Mouse (Mus musculus) liver, adult 2 months (tissue): Measurements from ENCODE around the gene Il4. TPM values are rescaled to one million over a fixed set of nuclear protein-coding genes. Genes with fewer than 3 reads are reported as not detected.
A peak's percentile ranks its signal among the peaks of the same experiment; 100 is the strongest.

Source experiments
- DNase-seq: peaks from one replicate; pipeline ENCODE4 v3.0.0-alpha.2; 2011; ENCODE audit warnings: low read depth, low spot score; ENCODE audit errors: extremely low read depth
- H3K27ac ChIP-seq: fragments of 200-500 bp; replicated peaks from 2 replicates; pipeline ENCODE4 v1.5.1; 2012; ENCODE audit warnings: low read depth, mild to moderate bottlenecking, control low read depth, inconsistent platforms, low read length; ENCODE audit not compliant: insufficient read depth
- H3K27me3 ChIP-seq: fragments of 200-500 bp; 2 replicates; pipeline ENCODE4 v1.6.1; 2012; ENCODE audit warnings: mild to moderate bottlenecking, moderate library complexity, low read length, inconsistent platforms; ENCODE audit not compliant: control insufficient read depth, insufficient read depth
- H3K36me3 ChIP-seq: fragments of 200-500 bp; 2 replicates; pipeline ENCODE4 v1.6.1; 2012; ENCODE audit warnings: low read length, inconsistent platforms; ENCODE audit not compliant: control insufficient read depth, insufficient read depth
- H3K4me1 ChIP-seq: fragments of 200-500 bp; 2 replicates; pipeline ENCODE4 v1.6.1; 2011; ENCODE audit warnings: low read length; ENCODE audit not compliant: control insufficient read depth, insufficient read depth
- H3K4me3 ChIP-seq: fragments of 200-500 bp; 2 replicates; pipeline ENCODE4 v1.5.1; 2011; ENCODE audit warnings: low read depth, mild to moderate bottlenecking, control low read depth, low read length, moderate library complexity; ENCODE audit not compliant: insufficient read depth
- H3K79me2 ChIP-seq: fragments of 200-500 bp; 2 replicates; pipeline ENCODE4 v1.6.1; 2012; ENCODE audit warnings: inconsistent platforms, mild to moderate bottlenecking, low read length, moderate library complexity; ENCODE audit not compliant: control insufficient read depth, insufficient read depth
- H3K9ac ChIP-seq: fragments of 200-500 bp; 2 replicates; pipeline ENCODE4 v1.6.1; 2012; ENCODE audit warnings: low read depth, mild to moderate bottlenecking, control low read depth, inconsistent platforms, low read length
- CTCF ChIP-seq: fragments of 200-500 bp; IDR thresholded peaks from 2 replicates; pipeline ENCODE4 v1.5.1; 2011; ENCODE audit warnings: low read depth, low read length, control low read depth
- POLR2A ChIP-seq: fragments of 200-500 bp; IDR thresholded peaks from 2 replicates; pipeline ENCODE4 v1.6.1; 2011; ENCODE audit warnings: low read length, control low read depth; ENCODE audit not compliant: insufficient read depth; ENCODE audit errors: extremely low read depth
- WGBS: fragments of 180-500 bp; shearing (Covaris S2); methylation state at CpG from one replicate; pipeline ENCODE4 v1.1.7; 2018; 5-methylcytosine and 5-hydroxymethylcytosine counted together
- polyA plus RNA-seq: library from polyadenylated mRNA; depleted of rRNA; stranded (reverse); fragments of >200 nt; gene quantifications from 2 replicates; pipeline ENCODE4 v1.2.3, GENCODE M21; 2012
- total RNA-seq: library from RNA; depleted of rRNA; stranded (reverse); fragments of >200 nt; gene quantifications from 2 replicates; pipeline ENCODE4 v1.2.3, GENCODE M21; 2014

Gene Il4
- total and polyA plus RNA-seq, 2 experiments: 0.17 TPM; not detected in 1

GRCm38 (mm10) chr11:53591116-53591515 is 27.4 kb downstream of the Il4 start:
- Histone ChIP-seq H3K9ac (no peak overlapping the region), H3K27ac (no peak overlapping the region), H3K79me2 (no peaks in the 10 kb centered on the region), H3K4me1 (no peaks in the 10 kb centered on the region), H3K36me3 (0 out of 2 replicates have a peak, but pooled peaks cover 5% of the 10 kb centered on the region), H3K4me3 (no peak overlapping the region), H3K27me3 (no peaks in the 10 kb centered on the region)
- WGBS: 93% methylated on average over 5 of the region's 5 CpGs
- TF ChIP-seq CTCF (no peak), POLR2A (no peak)
- no peak for DNase-seq

GRCm38 (mm10) chr11:53590368-53590768 is 28.1 kb downstream of the Il4 start:
- Histone ChIP-seq H3K79me2 (no peaks in the 10 kb centered on the region), H3K9ac (no peak overlapping the region), H3K4me3 (no peak overlapping the region), H3K27me3 (no peaks in the 10 kb centered on the region), H3K27ac (no peak overlapping the region), H3K4me1 (no peaks in the 10 kb centered on the region), H3K36me3 (0 out of 2 replicates have a peak, but pooled peaks cover 5% of the 10 kb centered on the region)
- no peak for TF ChIP-seq POLR2A
- peak; percentile 79 for TF ChIP-seq CTCF
- no peak for DNase-seq
- WGBS: 65% methylated on average over 15 of the region's 15 CpGs

GRCm38 (mm10) chr11:53588279-53588678 is 30.2 kb downstream of the Il4 start:
- 90% methylated on average over 8 of the region's 8 CpGs for WGBS
- Histone ChIP-seq H3K9ac (no peak overlapping the region), H3K4me1 (no peaks in the 10 kb centered on the region), H3K79me2 (no peaks in the 10 kb centered on the region), H3K27ac (no peak overlapping the region), H3K27me3 (no peaks in the 10 kb centered on the region), H3K4me3 (no peak overlapping the region), H3K36me3 (peaks cover 6% of the 10 kb centered on the region; the same call in 1 of the 2 replicates)
- no peak for DNase-seq
- TF ChIP-seq CTCF: no peak
- no peak for TF ChIP-seq POLR2A

GRCm38 (mm10) chr11:53585510-53585909 is 33.0 kb downstream of the Il4 start:
- Histone ChIP-seq H3K9ac (no peak overlapping the region), H3K4me3 (no peak overlapping the region), H3K79me2 (no peaks in the 10 kb centered on the region), H3K36me3 (peaks cover 6% of the 10 kb centered on the region; the same call in 1 of the 2 replicates), H3K27me3 (no peaks in the 10 kb centered on the region), H3K27ac (no peak overlapping the region), H3K4me1 (no peaks in the 10 kb centered on the region)
- no peak for DNase-seq
- TF ChIP-seq POLR2A (no peak), CTCF (no peak)
- 98% methylated on average over 6 of the region's 6 CpGs for WGBS

- Histone ChIP-seq H3K9ac (no peak overlapping the region), H3K4me3 (no peak overlapping the region), H3K36me3 (peaks cover 6% of the 10 kb centered on the region; the same call in 1 of the 2 replicates), H3K79me2 (no peaks in the 10 kb centered on the region), H3K27me3 (no peaks in the 10 kb centered on the region), H3K4me1 (no peaks in the 10 kb centered on the region), H3K27ac (no peak overlapping the region)
- WGBS: 70% methylated on average over 3 of the region's 3 CpGs
- DNase-seq: peak; percentile 6
- no peak for TF ChIP-seq CTCF
- no peak for TF ChIP-seq POLR2A
These were observed 33.6 kb downstream of the Il4 start for GRCm38 (mm10) chr11:53584849-53585248.

GRCm38 (mm10) chr11:53583151-53583550 is 35.3 kb downstream of the Il4 start:
- WGBS: 86% methylated on average over 10 of the region's 10 CpGs
- H3K79me2 ChIP-seq: no peaks in the 10 kb centered on the region

More at GRCm38 (mm10) chr11:53583151-53583550, 35.3 kb downstream of the Il4 start:
- Histone ChIP-seq H3K9ac (no peak overlapping the region), H3K27ac (no peak overlapping the region), H3K36me3 (peaks cover 6% of the 10 kb centered on the region; the same call in 1 of the 2 replicates), H3K27me3 (no peaks in the 10 kb centered on the region), H3K4me1 (no peaks in the 10 kb centered on the region), H3K4me3 (no peak overlapping the region)
- TF ChIP-seq POLR2A: no peak
- TF ChIP-seq CTCF: no peak
- DNase-seq: no peak
